Mouse (Mus musculus) layer of hippocampus, postnatal 25 days (tissue): ENCODE data around the gene Dusp13. TPM values are rescaled to one million over a fixed set of nuclear protein-coding genes. Genes with fewer than 3 reads are reported as not detected.
A peak's percentile ranks its signal among the peaks of the same experiment; 100 is the strongest.

Experiments
- DNase-seq, 2 experiments: peaks; one replicate each; pipeline ENCODE4 v3.0.0; 2022; ENCODE audit warnings: mixed read lengths in 2 of 2, low spot score in 1 of 2; ENCODE audit errors: extremely low spot score in 1 of 2
- total RNA-seq, 2 experiments: library from RNA; stranded (reverse); gene quantifications; 2 replicates each; pipeline ENCODE4 v1.2.3; 2021

Dusp13 gene
- total RNA-seq: under 1 TPM in 1 of 2 experiments, not detected in 1; 0.92 TPM

DNA sequence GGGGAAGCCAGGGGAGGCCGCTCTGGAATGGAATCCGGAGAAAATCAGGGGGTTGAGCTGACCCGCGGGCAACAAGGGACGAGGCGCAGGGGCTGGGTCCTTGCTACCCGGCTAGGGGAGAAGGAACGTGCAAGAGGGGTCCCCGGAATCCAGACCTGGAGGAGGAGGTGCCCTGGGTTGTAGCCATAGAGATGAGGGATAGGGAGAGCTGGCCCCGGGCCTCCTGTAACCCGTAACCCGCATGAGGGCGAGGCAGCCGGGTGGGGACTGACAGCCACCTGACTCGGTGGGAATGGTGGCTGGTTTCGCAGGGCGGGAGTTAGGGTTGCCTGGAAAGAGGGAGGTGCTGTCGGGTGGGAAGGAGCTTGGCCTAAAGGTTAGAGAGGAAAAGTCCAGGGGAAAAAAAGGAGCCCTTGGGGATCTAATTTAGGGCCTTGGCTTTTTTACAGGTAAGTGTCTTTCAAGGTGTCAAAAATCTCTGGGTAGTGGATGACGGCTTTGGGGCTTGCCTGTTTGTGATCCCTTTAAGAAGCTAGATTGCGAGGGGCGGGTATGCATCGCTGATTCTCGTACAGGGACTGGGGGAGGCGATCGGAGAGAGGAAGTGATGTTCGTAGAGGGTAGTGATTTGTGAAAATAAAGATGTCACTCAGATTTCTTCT, at the start of gene Dusp13:
Gene Dusp13, minus strand, starts transcription at position 301 of the 662 bp plus-strand sequence.
- DNase-seq: peak; percentile 54 to 58

DNA sequence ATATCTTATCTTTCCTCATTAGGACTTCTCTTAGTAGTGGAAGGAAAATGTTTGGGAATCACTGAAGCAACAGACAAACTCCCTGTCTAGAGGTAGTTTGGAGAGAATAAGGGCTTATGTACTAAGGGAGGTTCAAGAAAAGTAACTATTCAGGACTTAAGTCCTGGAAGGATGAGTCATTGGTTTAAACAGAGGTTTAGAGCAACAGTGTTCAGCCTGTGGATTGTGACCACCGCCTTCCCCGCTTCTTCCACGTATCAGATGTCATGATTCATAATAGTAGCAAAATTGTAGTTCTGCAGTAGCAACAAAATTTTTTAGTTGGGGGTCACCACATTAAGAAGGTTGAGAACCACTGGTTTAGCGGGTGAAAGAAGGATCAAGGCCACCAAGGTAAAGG, 49.7 kb upstream of the Dusp13 start:
- no peak for DNase-seq

DNA sequence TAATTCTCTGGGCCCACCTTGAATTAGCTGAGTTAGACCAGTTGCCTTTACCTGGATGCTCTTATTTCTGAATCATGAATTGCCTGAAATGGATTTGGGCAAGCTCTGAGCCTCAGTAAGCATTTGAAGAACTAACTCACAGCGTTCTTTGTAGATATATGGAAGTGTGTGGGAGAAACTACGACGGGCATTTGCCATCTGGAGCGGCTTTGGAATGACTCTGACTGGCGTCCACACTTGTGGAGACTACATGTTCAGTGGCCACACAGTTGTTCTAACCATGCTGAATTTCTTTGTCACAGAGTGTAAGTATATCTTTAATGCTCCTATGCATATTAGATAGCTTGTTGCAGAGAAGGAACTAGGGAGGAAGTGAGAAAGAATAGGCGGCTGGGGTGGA, 41.3 kb upstream of the Dusp13 start:
- no peak for DNase-seq

DNA sequence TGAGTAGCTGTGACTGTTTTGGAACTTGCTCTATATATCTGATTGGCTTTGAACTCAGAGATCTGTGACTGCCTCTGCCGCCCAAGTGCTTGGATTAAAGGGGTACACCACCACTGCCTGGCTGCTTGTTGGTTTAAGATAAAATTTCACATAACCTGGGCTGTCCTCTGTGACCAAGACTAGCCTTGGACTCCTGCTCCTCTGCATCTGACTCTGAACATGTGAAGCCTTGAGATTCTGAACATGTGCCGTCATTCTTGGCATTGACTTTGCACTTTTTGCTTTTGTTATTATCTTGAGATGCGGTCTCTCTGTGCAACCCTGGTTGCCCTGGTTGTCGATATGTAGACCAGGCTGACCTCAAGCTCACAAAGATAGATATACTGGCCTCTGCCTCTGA, 40.7 kb upstream of the Dusp13 start:
- no peak for DNase-seq

- DNase-seq: no peak
These were observed 39.7 kb upstream of the Dusp13 start for GRCm38 (mm10) chr14:21790585-21791251.

DNA sequence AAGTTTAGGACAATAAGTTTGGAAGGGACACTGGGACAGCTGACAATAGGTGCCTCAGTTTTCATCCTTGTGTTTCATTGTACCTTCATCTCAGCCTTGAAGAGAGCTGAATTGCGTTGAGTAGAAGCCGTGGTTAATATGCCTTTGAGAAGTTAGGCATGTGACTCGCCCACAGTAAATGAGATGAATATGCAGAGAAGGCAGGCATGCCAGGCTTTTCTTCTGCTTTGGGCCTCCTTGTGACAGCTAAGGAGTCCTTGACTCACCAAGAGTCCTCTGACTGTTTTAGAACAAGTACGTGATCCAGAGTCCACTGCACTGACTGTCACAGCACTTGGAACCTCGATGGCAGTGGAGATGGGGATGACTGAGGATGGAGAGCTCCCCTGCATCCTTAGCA, 37.1 kb upstream of the Dusp13 start:
- DNase-seq: no peak

DNA sequence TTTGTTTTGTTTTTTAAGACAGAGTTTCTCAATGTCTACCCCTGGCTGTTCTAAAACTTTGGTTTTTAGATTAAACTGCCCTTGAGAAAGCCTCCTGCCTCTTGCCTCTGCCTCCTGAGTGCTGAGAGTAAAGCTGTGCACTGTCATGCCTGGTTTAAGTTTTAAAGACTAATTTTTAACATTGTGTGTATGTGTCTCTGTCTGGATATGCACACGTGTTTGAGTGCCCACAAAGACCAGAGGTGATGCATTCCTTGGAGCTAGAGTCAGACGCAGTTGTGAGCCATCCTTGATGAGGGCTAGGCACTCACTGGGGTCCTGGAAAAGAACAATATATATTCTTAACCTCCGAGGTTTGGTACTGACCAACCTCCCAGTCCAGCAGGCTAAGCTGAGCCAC, 36.4 kb upstream of the Dusp13 start:
- no peak for DNase-seq

- no peak for DNase-seq
These were observed 35.5 kb upstream of the Dusp13 start for GRCm38 (mm10) chr14:21786500-21786899.

DNA sequence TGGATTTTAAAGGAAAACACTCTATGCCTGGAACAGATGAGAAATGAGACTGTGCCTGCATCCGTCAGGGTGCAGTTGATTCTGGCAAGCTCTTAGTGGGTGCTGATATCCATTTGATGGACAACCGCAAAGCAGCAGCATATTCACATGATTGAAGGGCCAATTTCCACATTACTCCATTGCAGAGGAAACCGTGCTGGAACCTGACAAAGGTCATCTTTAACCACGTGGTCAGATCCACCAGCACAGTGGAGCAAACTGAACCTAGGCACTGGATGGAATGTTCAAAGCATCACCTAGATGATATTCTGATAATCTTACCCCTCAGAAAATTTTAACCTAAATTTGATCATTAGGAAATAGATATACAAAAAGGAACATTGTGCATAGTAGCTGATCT, 25.2 kb upstream of the Dusp13 start:
- DNase-seq: no peak

GRCm38 (mm10) chr14:21773946-21774345, 23.0 kb upstream of the Dusp13 start:
- no peak for DNase-seq

DNA sequence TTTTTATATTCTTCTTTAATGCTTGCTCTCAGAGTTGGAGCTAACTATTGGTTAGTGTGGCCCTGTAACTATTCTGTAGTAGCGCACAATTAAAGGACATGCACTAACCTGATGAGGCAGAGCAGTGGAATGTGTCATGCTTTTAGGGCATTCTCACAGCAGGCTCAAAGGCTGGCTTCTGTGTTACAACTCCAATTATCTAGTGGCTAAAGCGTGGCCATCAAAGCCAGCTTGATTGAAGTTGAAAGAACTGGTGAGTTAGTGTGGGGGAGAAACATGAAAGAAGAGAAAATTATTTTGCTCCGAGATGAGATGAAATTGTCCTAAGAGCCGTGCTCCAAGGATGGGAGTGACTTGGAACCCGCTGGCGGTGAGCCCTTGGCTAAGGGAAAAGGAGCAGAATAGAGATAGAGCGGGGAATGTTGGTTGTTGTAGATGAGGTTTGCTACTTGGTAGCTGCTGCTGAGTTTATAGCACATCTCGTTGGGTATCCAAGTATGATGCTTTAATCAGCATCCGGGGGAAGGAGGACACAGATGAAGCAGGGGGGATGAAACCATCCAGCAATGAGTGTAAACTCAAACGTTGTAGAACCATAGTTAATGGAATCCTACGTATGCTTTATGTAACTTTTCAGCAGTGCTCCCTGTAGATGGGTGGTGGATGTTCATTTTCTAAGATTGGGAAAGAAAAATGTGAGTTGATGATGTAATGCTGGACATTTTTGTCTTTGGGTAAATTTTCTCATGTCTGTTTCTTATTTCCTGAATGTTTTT, 21.7 kb upstream of the Dusp13 start:
- no peak for DNase-seq

DNA sequence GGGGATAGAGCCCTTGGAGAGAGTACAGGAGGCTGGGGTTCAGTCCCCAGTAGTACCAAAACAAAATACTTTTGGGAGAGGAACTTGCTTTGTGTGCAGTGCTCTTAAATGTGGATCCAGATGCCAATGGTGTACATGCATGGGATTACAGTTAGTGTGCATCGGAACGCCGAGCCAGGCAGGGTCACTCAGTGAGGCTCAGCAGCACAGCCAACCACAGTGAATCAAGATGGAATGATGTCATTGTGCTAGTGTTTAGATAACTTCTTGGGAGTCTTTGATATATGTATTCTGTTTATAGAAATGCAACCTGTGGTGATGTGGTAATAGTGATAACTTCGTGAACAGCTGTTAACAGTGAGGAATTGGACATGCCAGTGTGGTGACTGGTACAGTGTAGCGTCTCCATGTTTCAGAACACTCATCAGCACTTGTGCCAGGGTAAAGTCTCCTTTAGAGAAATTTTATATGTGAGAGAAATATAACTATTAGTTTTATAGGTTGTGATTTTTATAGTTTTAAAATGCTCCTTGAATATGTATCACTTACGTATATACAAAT, 15.5 kb upstream of the Dusp13 start:
- DNase-seq: no peak

- no peak for DNase-seq
These were observed 14.9 kb upstream of the Dusp13 start for GRCm38 (mm10) chr14:21765754-21766397.

DNA sequence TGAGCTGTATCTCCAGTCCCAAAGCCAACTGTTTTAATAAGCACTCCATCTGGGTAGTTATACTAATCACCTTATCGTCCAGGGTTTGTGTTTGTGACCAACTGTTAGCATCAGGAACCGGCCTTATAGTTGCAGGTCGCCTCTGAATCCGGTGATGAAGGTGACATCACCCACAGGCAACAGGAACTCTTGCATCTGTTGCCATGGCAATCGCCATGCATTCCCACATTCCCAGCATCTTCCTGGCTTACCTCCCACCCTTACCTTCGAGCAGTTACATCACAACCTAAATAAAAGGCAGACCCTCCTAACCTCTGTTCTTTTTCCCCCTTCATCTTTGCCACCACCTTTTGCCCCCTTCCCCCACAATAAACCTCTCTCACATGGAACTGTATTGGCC, 13.7 kb upstream of the Dusp13 start:
- no peak for DNase-seq

GRCm38 (mm10) chr14:21763736-21764135, 12.8 kb upstream of the Dusp13 start:
- DNase-seq: no peak

- DNase-seq: no peak
These were observed 10.6 kb upstream of the Dusp13 start for GRCm38 (mm10) chr14:21761560-21761959.

- no peak for DNase-seq
These were observed 2.4 kb upstream of the Dusp13 start for GRCm38 (mm10) chr14:21753367-21753766.

DNA sequence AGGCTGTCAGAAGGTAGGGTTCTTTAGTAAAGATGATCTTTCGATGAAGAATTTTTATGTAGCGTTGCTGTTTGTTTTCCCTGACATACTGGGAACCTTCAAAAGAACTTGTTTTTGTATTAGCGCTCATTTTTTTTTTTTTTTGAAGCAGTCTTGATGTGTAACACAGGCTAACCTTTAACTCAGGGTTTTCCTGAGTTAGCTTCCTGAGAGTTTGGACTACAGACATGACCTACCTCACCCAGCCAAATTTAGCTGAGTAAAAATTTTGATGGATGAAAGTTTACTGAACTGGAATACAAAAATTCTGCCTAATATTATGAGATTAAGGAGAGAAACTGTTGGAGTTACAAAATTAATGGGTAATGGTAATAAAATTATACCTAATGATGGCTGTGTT, 1.4 kb upstream of the Dusp13 start:
- DNase-seq: no peak

DNA sequence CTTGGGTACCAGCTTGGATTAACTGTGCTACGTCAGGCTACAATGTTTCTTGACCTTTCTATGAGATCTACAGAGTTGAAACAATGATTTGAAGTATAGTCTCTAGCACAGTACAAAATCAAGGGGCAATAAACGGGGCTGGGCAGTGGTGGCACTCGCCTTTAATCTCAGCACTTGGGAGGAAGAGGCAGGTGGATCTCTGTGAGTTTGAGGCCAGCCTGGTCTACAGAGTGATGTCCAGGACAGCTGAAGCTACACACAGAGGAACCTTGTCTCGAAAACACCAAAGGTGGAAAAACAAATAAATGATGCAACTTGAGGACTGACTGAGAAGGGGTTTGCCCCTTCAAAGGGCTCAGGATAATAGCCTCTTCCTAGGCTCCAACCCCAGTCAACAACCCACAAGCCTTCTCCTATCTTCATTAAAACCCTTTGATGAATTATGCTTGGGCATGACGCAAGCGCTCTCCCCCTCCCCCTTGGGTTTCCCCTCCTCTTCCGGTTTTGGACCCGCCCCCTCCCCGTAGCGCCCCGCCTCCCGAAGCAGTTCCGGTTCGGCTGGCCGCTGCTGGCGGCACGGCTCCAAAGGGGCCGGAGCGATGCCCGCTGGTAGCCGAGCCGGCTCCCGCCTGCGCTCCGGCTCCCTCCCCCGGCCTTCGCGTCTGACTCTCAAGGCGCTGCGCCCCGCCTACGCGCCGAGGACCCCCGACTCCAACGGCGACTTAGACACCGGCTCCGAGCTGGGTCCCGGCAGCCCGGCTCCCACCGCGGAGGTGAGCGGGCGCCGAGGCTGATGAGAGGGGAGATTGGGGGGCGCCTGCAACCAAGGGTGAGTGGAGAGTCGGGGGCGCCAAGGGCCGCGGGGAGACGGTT, 737 bp downstream of the Dusp13 start, which contains the start of gene Samd8:
Gene Samd8, plus strand, starts transcription at position 524 of the 873 bp plus-strand sequence.
- DNase-seq: peak; percentile 75 to 78
